10 mouse cellular contexts compared by ENCODE assay signal in the genomic region with DNA sequence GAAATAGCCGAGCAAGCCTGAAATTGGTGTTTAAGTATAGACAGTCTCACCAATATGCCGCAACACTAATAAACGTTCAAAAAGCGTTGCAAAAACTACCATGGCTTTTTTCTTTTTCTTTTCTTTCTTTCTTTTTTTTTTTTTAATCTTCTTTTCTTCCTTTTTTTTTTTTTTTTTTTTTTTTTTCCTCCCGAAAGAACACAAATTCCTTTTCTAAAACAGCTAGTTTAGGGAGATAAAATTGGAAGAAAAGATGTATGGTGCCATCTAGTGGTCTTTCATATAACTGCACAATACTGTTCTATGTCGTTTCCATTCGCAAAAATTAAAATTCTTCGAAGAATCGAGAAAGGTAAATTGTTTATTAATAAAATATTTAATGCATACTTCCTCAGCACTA. TPM values are rescaled to one million over a fixed set of nuclear protein-coding genes. Genes with fewer than 3 reads are reported as not detected.
DNase-seq lines count a peak whose midpoint lies in the region; ATAC-seq and TF ChIP-seq lines count a peak whose summit lies in the region.
"Had no signal": no experiment of that assay in that cellular context is flagged by ENCODE, and none has a peak within 500 bp of the region (broad histone marks: within the 10 kb centered on the region; RNA-seq: fewer than 3 reads in every experiment).

No protein-coding gene starts in this region.

- H3K9me3 ChIP-seq in intestine, postnatal 0 days (ENCODE audit: control insufficient read depth): no peaks in the 10 kb centered on the region
- no peaks in the 10 kb centered on the region for H3K9me3 ChIP-seq in intestine, embryonic 15.5 days
- H3K9me3 ChIP-seq: kidney, embryonic 15.5 days had no signal

- peak; percentile 69 for TF ChIP-seq CTCF in intestine, postnatal 0 days (IDR thresholded peaks at IDR 0.05; ENCODE audit: low read depth)

- H3K9ac ChIP-seq in intestine, postnatal 0 days (ENCODE audit: low read depth, low read length): no peak overlapping the region
- no peak overlapping the region for H3K9ac ChIP-seq in intestine, embryonic 15.5 days
- H3K9ac ChIP-seq: kidney, embryonic 15.5 days had no signal

- H3K27ac ChIP-seq in intestine, postnatal 0 days (ENCODE audit: low read depth, low read length): no peak overlapping the region
- no peak overlapping the region for H3K27ac ChIP-seq in intestine, embryonic 15.5 days
- H3K27ac ChIP-seq: kidney, embryonic 15.5 days had no signal

- no peaks in the 10 kb centered on the region for H3K27me3 ChIP-seq in intestine, postnatal 0 days (replicated peaks; ENCODE audit: control insufficient read depth, insufficient read depth, low read length)
- H3K27me3 ChIP-seq in intestine, embryonic 15.5 days (replicated peaks): no peaks in the 10 kb centered on the region

- H3K4me2 ChIP-seq in intestine, postnatal 0 days (replicated peaks; ENCODE audit: low read depth): no peak overlapping the region
- no peak overlapping the region for H3K4me2 ChIP-seq in intestine, embryonic 15.5 days (replicated peaks)
- H3K4me2 ChIP-seq: kidney, embryonic 15.5 days had no signal

- ATAC-seq in intestine, postnatal 0 days: no peak
- no peak for ATAC-seq in intestine, embryonic 15.5 days

- no peak overlapping the region for H3K4me3 ChIP-seq in intestine, postnatal 0 days (ENCODE audit: low read depth, low read length)
- H3K4me3 ChIP-seq in intestine, embryonic 15.5 days (replicated peaks): no peak overlapping the region
- H3K4me3 ChIP-seq: kidney, embryonic 15.5 days had no signal

- H3K36me3 ChIP-seq in intestine, postnatal 0 days (ENCODE audit: control insufficient read depth, insufficient read depth): no peaks in the 10 kb centered on the region
- no peaks in the 10 kb centered on the region for H3K36me3 ChIP-seq in intestine, embryonic 15.5 days
- H3K36me3 ChIP-seq: kidney, embryonic 15.5 days had no signal

- H3K4me1 ChIP-seq in intestine, postnatal 0 days (replicated peaks; ENCODE audit: control insufficient read depth, insufficient read depth, low read length): no peaks in the 10 kb centered on the region
- no peaks in the 10 kb centered on the region for H3K4me1 ChIP-seq in intestine, embryonic 15.5 days (replicated peaks)

- 39% methylated on average over 9 of the region's 9 CpGs for whole genome bisulfite sequencing in intestine, postnatal 0 days
- WGBS in intestine, embryonic 15.5 days: 40% methylated on average over 9 of the region's 9 CpGs

- peak; percentile 82 for DNase-seq in 416B (ENCODE audit: low read depth)
- peak; percentile 19 for DNase-seq in ES-CJ7 (ENCODE audit: low read depth, low spot score)
- peak; percentile 19 for DNase-seq in embryo, embryonic 11.5 days (ENCODE audit: low read depth, low spot score)
- no peak for DNase-seq in adrenal gland, postnatal 14 days
- DNase-seq in kidney, postnatal 10 days: no peak
- DNase-seq in layer of hippocampus, postnatal 36 days: no peak
- DNase-seq: adrenal gland, postnatal 36 days had no signal

RNA-seq across cellular contexts. Expression of a gene that starts 25.4 kb away (rescaled TPM):
- 36.4 and 48.5 TPM in 2 replicates for polyA plus RNA-seq in intestine, postnatal 0 days (2015; fragmentation: Nextera tagmentation; extraction: Ambion mirVana)
- polyA plus RNA-seq in intestine, embryonic 15.5 days (2015; fragmentation: Nextera tagmentation; extraction: Ambion mirVana): 53.2 and 65.9 TPM in 2 replicates
- total RNA-seq in adrenal gland, postnatal 14 days (2021): not detected in 2 replicates
- not detected for total RNA-seq in layer of hippocampus, postnatal 36 days (2021)
- total RNA-seq: adrenal gland, postnatal 36 days had no signal

RNA-seq across cellular contexts. Expression of a gene that starts 46.0 kb away (rescaled TPM):
- 56.0 and 70.4 TPM in 2 replicates for polyA plus RNA-seq in intestine, postnatal 0 days (2015; fragmentation: Nextera tagmentation; extraction: Ambion mirVana)
- 69.3 and 72.5 TPM in 2 replicates for polyA plus RNA-seq in intestine, embryonic 15.5 days (2015; fragmentation: Nextera tagmentation; extraction: Ambion mirVana)
- total RNA-seq in adrenal gland, postnatal 14 days (2021): 9.0 and 12.4 TPM in 2 replicates
- total RNA-seq in layer of hippocampus, postnatal 36 days (2021): under 1 TPM; 0.30 to 0.71 TPM

Comparison
In these comparisons a context has a peak if more than half of its experiments do, and no peak if none do; other contexts are left out.
1. DNase-seq: peak in 416B (single experiment), ES-CJ7 (single experiment) and embryo, embryonic 11.5 days (single experiment); none in adrenal gland, postnatal 14 days (single experiment), kidney, postnatal 10 days (single experiment) and layer of hippocampus, postnatal 36 days (0 of 2).